Mouse (Mus musculus): ENCODE results near the gene Agpat4.

The Agpat4 gene

DNA sequence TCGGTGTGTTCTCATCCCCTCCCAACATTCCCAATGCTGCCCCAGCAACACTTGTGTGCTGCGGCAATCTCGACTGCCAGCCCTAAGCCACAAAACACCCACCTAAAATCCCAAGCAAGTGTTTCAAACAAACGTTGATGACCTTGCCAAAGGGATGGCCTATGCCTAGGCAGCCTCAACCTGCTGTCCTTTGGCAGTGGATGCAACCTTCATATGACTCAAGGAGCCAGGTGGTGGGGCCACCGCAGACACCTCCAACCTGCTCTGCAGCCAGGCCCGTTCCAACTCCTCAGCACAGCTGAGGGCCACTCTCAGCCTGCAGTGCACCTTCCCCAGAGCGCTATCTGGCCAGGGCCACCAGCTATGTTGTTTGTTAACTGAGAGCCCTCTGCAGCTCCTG is 110.0 kb downstream of the Agpat4 start:
- DNase-seq (ENCODE audit: low read depth) = no peak

DNA sequence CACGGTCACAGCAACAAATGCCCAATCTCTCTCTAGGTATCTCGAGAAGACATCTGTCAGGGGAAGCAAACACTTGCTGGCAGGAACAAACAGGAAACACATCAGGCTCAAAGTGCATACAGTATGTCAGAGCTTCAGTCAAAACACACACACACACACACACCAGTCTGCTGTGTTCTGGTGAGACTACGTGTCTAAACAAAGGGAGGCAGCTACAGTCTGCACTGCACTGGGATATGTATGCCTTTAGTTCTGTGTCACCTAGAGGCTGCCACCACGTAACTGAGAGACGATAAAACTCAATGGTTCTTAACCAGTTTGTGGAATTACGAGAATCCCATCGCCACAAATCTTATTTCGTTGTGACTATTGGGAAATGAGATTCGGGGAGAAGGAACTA is 111.3 kb downstream of the Agpat4 start:
- no peak for DNase-seq (ENCODE audit: low read depth)

DNA sequence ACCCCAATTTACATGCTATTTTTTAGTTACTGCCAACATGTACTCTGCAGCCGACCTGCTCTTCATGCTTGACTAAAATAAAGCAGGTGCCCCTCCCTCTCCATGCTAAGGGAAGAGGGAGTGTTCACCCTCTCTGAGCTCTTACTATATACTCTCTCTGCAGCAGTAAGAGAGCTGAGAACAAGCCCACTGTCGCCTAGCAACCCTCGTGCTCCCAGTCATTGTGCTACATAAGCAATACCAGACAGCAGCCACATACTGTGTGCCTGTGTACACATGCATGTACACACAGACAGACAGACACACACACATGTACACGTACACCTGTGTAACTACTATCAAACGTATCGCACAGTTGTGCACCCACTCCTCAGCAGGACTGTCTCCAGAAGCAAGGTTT is 111.7 kb downstream of the Agpat4 start:
- no peak for DNase-seq (ENCODE audit: low read depth)

DNA sequence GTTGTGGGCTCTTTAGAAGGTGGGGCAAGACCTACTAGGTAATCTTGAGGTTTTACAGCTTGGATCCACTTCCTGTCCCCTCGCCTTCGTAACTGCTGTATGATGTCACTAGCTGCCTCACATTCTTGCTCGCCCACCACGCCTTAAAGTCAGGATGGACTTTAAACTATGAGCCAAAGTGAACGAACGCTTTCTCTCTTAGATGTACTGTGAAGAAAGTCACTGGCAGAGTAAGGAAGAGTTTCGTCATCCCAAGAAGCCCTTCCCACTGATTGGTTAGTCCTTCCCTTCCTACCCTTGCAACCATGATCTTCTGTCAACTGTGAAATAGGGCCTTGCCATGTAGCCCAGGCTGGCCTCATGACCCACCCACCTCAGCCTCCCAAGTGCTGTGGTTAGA is 112.6 kb downstream of the Agpat4 start:
- no peak for DNase-seq (ENCODE audit: low read depth)

DNA sequence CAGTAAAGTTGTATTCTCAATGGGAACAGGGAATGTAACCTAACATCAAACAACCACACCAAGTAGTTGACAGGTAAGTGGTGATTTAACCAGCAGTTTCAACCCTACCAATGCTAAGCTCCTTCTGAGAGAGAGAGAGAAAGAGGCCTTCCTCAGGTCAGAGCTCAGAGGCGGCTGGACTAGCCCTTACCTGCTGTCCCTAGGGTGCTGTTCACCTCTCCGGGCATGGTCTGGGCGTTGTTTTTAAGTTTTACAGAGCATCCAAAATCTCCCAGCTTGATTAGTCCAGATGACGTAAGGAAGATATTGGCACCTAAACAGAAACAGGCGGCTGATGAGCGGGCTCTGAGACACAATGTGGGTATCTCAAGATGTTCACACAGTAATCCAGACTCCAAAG is 114.2 kb downstream of the Agpat4 start:
- DNase-seq (ENCODE audit: low read depth) = no peak

DNA sequence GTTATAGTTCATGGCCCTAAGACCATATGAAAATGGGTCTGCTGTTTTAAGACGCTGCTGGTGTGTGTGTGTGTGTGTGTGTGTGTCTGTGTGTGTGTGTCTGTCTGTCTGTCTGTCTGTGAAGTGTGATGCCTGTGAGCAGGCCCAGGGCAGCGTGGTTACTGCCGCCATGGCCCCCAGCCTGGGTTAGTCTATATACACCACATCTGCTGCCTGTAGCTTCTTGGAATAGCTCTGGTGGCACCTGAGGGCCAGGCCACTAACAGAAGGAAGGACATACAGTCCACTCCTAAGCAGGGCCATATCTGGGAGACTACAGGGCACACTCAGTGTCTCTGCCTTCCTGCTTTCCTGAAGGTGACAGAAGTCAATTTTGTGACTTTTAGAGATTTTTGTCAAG is 122.2 kb downstream of the Agpat4 start:
- no peak for DNase-seq (ENCODE audit: low read depth)

DNA sequence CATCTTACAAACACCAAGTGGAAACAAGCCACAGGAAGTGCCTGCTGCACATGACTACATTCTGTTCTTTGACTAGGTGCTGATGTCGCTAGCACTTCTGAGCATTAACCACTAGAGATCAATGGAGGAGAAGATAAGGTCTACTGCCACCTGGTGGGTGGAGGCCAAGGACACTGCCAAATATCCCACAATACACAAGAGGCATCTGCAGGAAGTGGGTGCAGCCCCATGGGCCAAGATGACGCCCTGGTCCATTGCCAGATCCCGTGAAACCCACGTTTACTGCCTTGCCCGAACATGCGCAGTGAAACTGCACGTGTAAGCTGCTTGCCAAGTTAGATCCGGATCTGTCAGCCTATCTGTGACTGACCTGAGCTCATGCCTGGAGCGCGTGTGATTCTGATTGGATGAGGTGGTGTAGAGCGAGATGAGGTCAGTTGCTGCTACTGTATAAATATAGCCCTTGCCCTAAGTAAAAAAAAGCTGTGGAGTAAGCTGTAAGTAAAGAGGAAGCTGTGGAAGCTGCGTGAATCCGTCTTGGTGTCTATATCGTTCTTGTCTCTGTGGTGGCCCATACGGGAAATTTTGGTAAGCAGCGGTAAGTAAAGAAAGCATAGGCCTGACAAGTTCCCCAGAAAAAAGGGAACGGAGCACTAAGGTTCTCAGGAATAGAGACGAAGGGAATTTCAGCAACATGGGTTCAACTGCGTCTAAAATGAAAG is 131.4 kb downstream of the Agpat4 start:
- DNase-seq (ENCODE audit: low read depth) = peak; percentile 36

DNA sequence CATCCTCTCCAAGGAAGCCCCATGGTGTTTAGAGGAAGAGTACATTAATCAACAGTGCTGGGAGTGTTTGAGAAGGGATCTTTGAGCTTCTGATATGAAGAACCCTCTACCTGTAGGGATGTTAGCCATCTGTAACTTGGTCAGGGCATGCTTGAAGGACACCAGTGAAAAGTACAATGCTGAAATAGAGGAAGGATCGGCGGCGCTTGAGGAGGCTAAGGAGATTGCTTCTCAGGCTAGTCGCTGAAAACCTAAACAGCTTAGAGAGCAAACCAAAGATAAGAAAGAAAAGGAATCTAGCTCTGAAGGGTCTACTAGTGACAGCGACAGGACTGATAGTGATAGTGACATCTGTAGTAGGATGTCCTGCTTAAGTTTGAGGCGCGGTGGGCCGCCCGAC is 132.1 kb downstream of the Agpat4 start:
- no peak for DNase-seq (ENCODE audit: low read depth)

DNA sequence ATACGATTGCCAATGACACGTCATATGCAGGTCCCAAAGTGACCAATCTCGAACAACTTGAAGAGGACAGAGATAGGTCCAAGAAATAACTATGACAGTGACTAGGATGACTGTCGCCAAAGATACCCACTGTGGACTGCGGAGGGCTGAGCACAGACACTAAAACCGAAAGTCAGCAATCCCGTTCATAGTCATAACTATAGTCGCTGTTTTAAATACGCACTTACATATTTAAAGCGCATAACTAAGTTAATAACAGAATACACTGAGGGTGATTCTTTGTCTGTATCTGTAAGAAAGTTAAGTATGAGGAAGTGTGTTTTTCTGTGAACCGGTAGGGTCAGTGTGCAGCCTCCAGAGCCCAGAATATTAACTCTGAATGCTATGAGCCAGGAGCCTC is 137.6 kb downstream of the Agpat4 start:
- no peak for DNase-seq (ENCODE audit: low read depth)

DNA sequence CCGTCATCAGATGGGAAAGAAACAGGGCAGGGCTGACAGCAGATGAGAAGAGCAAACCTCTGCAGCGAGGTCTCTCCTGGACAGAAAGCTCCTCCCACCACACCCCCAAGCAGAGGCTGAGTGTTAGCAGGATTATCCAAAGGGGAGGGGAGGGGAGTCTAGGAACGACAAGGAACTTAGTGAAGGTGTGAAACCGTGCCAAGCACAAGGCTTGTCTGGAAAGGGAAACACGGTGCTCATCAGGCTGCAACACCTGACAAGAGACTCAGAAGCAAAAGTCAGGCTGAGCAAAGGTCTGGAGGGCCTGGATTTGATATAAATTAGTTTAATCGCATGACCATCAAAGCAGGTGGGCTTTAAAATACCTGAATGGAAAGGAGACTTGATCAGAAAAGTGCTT is 140.0 kb downstream of the Agpat4 start:
- DNase-seq (ENCODE audit: low read depth) = no peak

DNA sequence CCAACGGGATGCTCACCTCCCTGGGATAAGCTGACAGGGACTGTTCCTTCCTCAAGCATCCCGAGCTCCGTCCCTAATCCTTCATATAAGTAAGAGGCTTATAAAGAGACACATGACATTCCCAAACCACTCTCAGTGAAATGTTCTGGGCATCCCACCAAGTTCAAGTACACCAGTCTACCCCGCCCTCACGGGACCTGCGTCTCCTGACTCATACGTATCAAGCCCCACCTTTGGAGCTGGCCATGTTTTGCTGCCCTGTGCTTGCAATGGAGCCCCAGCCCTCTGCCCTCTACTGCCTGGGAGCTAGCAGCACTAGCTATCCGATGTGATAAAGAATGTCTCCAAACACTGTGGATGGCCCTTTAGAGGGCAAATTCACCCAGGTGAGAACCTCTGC is 141.5 kb downstream of the Agpat4 start:
- no peak for DNase-seq (ENCODE audit: low read depth)

DNA sequence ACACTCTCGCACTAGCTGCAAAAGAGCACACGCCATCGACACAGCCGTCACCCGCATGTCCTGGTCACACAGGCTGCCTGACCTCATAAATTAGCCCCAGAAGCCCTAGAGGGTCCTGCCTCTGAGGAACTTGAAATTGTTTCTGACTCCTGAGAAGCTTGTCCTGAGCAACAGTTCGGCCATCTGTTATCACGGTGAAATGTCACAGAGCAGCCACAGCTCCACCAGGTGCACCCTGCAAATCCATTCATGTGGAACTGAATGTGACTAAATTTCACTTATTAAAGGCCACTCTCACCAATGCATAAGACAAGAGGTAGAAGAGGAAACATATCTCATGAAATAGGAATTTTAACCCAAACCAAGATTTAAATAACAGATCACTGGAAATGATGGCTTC is 142.9 kb downstream of the Agpat4 start:
- DNase-seq (ENCODE audit: low read depth) = no peak

DNA sequence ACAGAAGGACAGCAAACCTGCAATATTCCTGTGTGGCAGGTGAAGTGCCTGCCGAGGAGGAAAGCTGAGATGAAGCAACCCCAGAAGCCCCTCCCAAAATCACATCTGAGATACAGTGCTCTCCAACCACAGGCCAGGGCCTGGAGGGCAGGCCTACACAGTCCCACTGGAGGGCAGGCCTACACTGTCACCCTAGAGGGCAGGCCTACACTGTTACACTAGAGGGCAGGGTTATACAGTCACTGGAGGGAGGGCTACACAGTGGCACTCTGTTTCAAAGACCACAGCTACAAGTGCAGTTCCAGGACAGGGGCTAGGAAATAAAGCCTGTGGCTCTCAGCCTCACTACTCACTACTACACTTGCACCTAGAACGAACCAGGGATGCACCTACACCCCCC is 143.4 kb downstream of the Agpat4 start:
- no peak for DNase-seq (ENCODE audit: low read depth)

DNA sequence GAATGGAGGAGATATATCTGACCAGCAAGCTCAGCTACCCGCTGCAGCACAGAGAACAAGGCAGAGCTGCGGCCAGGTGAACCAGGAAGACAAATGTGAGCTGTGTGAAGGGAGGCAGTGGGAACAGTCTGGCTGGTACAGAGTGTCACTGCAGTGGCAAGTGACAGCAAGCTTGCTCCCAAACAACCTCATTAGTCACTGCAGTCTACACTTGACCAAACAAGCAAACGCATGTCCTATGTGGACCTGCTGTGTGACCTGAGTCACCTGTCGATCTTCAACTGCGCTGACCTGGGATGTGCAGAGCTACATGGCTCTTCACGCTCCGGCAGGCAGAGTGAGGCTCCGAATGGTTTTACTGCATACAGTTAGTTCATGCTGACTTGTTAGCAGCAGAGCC is 144.3 kb downstream of the Agpat4 start:
- no peak for DNase-seq (ENCODE audit: low read depth)

DNA sequence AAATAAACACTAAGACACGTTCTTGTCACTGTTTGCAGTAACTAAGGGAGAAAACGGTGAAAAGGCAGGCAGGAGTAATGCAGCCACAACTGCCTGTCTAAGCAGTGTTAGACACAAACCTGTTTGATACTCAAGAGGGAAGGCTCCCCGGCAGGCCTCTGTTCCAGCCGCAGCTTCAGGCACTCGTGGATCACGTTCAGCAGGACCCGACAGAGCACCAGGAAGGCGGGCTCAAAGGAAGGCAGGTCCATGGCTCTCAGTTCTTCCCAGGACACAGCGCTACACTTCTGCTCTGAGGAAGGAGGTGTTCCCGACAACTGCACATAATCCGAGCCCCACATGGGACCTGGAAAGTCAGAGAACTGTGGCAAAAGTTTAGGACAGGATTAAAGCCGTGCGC is 145.3 kb downstream of the Agpat4 start:
- DNase-seq (ENCODE audit: low read depth) = no peak

DNA sequence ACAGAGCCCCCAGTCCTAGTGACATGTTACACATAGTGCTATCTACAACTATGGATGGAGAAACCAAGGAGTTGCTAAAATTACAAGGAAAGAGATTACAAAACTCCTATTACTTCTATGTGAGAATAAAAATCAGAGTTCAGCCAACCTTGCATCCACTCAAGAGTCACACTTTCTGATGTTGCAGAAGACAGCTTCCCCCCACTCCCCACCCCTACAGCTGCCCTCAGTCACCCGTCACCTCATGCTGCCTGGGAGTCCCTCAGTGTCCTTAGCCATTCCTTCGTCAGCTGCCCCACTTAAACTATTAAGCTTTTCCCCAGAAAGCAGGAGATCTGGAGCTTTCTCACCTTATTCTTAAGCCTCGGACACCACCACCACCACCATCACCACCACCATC is 145.8 kb downstream of the Agpat4 start:
- DNase-seq (ENCODE audit: low read depth) = no peak

DNA sequence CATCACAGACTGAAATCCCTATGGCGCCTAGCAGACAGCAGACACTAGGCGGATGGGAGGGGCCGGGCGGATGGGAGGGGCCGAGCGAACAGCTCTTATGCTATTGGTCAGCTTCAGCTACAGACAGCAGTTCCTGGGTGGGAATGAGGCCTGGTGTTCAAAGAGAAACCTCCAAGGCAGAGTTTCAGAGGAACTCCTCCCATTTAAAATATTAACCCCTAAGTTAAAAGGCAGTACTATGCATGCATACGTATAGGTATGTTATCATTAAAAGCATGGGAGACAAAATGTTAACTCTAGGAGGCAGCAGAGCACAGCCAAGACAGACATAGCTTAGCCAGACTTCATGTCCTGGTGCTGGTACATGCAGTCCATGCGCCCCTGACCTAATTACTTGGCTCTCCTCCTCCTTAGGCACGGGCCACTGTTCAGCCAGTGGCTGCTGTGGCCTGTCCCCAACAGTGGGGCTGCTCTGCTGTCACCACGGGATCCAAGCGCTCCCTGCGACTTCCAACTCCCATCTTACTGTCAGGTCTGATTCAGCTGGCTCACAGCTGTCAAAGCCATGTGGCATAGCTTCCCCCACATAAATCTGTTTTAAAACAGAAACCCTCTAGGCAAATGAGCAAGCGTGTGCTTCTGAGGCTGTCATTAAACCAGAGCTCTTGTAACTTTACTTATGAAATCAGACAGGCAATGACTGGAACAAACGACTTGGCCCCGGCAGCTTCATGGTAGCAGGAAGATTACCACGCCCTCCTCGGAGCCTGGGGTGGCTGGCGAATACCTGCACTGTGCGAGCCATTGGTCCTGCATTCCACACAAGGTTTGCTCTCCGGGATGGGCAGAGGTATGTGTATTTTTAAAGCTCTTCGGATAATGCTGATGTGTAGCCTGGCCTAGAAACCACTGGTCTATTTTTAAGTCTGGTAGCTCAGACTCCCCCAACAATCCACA is 147.7 kb downstream of the Agpat4 start:
- no peak for DNase-seq (ENCODE audit: low read depth)

DNA sequence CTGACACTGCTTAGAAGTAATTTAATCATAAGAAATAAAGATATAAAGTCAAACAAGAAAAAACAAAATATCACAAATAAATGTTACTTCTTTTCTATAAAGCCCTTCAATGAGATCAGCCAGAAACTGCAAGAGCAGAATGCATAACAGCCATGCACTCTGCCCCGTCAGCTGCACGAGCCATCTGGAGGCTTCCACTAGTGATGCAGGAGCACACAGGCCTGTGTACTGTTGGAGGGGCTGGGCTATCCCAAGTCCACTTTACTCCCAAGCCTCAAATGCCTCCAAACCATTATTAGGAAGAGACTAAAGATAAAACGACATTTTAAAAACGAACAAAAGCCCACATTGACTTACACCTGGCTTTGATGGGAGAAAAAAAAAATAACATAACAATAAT is 149.6 kb downstream of the Agpat4 start:
- no peak for DNase-seq (ENCODE audit: low read depth)

DNA sequence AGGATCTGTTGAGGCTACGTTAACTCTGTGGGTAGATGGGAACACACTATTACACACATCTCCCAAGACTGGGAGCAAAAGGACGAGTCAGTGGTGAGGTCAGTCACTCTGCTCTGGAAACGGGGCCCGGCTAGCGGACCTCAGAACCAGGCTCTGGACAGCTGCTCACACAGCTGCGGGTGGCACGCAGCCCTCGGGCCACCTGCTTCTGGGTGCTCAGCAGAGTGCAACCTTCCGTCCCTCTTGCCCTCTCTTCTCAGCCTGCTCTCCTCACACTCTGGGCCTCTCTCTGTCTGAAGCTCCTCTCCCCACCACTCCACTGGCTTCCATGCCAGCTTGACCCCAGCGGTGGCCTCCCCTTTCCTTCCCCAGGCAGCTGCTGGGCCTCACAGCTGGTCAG is 150.0 kb downstream of the Agpat4 start:
- no peak for DNase-seq (ENCODE audit: low read depth)

Data from naive thymus-derived CD4-positive, alpha-beta T cell, adult 2 months (primary cell).